Mouse (Mus musculus) ovary, postnatal 14 days (tissue): ENCODE measurements around the gene Efs.

Source experiments
- DNase-seq: peaks from one replicate; pipeline ENCODE4 v3.0.0; 2022; ENCODE audit warnings: low spot score

Efs gene

GRCm38 (mm10) chr14:54868026-54868425 lies 57.9 kb downstream of the Efs start:
- DNase-seq, result no peak

- no peak for DNase-seq
These were observed 59.0 kb downstream of the Efs start for GRCm38 (mm10) chr14:54866936-54867335.
